Mouse (Mus musculus) monocyte, adult 5-6 weeks (primary cell): Measurements from ENCODE around the gene Gsto1. TPM values are rescaled to one million over a fixed set of nuclear protein-coding genes. Genes with fewer than 3 reads are reported as not detected.
A peak's percentile ranks its signal among the peaks of the same experiment; 100 is the strongest.
"Not testable (repeated sequence)": the region's sequence is repeated elsewhere in the genome, so short reads cannot be mapped to it uniquely, and the experiment has no call there.

Experiments used
- ATAC-seq: fragments of 153-309, 156-312 bp; replicated peaks from 2 replicates; pipeline ENCODE4 v1.8.0; 2017; ENCODE audit warnings: mild to moderate bottlenecking; ENCODE audit not compliant: low TSS enrichment, insufficient number of reproducible peaks, severe bottlenecking, poor library complexity, low FRiP score
- total RNA-seq: library from RNA; stranded (forward); fragments of 200-1000, 200-491, 200-594 nt; gene quantifications from 3 replicates; pipeline ENCODE4 v1.2.3, GENCODE M21; 2017

Gene Gsto1
- 50.9 to 119 TPM (median 77.1 TPM) in 3 replicates for total RNA-seq

- peak; percentile 88 for ATAC-seq
These were observed at the start of gene Gsto1 for GRCm38 (mm10) chr19:47854796-47855783. Gsto1 (plus strand) TSS chr19:47854970.

GRCm38 (mm10) chr19:47812091-47812490 is 42.7 kb upstream of the Gsto1 start:
- ATAC-seq, result no peak

DNA sequence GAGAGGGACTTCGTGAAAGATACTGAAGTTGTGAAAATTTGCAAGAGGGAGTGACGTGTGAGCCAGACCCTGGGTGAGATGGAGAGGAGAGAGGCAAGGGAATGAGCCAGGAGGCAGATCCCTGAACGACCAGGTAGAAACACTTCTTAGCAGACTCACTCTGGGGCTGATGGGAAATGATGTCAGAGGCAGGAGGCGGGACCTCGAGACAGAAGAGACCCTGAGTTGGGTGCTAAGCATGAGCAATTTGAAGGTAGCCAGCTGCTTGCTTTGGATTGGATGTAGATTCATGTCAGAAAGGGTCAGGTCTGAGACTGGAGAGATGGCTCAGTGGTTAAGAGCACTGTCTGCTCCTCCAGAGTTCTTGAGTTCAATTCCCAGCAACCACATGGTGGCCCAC is 40.0 kb upstream of the Gsto1 start:
- no peak for ATAC-seq

DNA sequence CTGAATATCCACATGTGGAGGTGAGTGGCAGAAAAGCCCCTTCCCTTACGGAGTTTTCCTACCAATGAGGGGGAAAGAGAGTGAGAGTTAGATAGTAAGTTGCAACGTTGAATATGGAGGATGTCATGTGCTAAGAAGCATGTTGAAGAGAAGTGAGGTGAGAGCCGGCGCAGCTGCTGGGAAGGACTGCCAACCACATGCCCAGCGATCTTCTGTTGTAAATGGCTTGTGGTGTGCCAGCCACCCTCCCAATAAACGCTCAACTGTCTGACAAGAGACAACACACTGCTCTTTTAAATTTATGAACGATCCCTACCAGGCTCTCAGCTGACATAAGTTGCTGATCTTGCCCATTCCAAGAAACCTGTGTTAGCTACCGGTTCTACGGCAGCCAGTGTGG is 37.1 kb upstream of the Gsto1 start:
- ATAC-seq, result no peak

GRCm38 (mm10) chr19:47820832-47821493 is 33.8 kb upstream of the Gsto1 start:
- ATAC-seq, result peak; percentile 73

DNA sequence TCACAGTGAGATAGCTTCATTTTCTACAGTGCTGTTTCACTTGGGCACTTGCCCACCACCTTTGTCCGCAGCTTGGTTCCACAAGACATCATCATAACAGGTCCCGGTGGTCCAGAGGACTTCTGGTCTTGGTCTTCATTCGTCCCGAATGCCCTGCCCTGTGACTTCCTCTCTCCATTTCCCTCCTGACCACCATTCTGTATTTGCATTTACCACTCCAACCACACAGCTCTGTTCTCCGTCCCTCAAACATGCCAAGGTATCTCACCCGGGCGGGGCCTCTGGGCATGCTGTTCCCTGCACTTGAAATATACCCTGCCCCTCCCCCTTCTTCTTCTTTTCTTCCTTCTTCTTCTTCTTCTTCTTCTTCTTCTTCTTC is 33.3 kb upstream of the Gsto1 start:
- peak; percentile 37 for ATAC-seq

DNA sequence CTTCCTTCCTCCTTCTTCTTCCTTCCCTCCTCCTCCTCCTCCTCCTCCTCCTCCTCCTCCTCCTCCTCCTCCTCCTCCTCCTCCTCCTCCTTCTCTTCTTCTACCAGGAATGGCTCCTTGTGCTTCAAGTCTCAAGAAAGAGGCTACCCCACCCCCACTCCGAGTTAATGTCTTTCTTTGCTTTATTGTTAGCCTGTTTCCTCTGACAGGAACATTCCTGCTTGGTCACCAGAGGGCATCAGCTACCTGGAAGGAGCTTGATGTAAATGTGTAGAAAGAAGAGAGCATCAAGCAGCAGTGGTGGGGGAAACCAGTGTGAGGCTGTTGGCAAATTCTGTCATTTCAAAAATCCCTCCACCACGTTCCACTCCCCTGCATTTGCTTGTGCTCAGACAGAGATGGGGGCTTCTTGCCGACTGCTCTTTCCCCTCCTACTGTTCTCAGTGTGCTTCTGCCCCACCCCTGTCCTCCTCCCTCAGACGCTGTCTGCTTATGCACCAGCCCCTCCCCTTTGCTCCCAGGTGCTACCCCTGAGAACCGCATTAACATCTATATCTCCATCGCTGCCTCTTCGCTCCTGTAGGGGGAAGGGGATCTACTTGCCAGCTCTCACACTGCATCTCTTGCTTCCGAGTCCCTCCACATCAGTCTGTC is 32.5 kb upstream of the Gsto1 start:
- ATAC-seq, result no peak

- no peak; the same call in 1 of the 2 replicates for ATAC-seq
These were observed 30.7 kb upstream of the Gsto1 start for GRCm38 (mm10) chr19:47824026-47824425.

DNA sequence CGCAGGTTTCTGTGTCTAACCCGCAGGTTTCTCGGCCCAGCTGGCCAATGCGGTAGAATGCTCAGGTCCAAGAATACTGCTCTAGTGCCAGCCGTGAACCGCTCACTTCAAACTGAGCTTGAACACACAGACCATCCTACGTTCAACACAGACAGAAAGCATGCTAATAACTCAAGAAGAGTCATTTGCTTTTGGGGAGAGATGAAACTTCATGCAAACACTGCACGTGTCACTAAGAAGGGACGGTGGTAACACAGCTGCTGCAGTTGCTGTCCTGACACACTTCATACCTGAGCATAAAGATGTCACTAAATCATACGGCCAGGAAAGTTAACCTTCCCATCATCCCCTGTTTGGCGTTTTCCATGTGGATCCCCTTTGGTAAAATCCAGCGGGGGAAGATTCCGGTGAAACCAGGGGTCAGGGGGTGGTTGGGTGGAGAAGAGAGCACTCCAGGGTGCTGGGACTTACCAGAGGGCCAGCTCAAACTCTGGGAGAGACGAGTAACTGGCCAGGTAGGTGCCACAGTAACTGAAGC is 24.8 kb upstream of the Gsto1 start:
- ATAC-seq, result no peak

DNA sequence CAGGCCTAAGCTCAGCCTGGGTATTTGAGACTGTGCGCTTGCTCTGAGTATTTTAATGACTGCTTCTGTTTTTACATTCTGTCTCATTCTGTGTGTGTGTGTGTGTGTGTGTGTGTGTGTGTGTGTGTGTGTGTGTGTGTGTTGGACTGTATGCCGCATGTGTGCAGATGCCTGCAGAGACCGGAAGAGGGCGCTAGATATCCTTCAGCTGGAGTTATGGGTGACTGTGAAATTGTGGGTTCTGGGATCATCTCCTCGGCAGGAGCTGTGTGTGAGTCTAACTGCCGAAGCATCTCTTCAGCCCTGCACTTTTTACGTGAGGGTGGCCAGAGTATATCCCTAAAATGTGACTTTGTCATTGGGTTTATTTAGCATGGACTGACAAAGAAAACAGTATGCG is 23.7 kb upstream of the Gsto1 start:
- ATAC-seq, result no peak

GRCm38 (mm10) chr19:47832316-47832715 is 22.5 kb upstream of the Gsto1 start:
- no peak for ATAC-seq

GRCm38 (mm10) chr19:47834614-47835013 is 20.2 kb upstream of the Gsto1 start:
- no peak for ATAC-seq

DNA sequence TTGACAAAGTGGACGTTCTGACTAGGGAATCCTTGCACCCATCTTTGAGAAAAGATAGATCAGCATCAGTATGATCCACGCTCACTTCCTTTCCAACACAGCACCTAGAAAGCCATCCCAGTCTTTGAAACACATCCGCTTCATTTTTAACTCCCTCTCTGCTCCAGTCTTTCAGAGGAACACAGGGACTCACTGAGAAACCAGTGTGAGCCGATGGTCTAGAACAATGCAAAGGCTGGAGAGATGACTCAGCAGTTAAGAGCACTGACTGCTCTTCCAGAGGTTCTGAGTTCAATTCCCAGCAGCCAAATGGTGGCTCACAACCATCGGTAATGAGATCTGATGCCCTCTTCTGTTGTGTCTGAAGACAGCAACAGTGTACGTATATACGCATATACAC is 19.0 kb upstream of the Gsto1 start:
- ATAC-seq, result no peak

DNA sequence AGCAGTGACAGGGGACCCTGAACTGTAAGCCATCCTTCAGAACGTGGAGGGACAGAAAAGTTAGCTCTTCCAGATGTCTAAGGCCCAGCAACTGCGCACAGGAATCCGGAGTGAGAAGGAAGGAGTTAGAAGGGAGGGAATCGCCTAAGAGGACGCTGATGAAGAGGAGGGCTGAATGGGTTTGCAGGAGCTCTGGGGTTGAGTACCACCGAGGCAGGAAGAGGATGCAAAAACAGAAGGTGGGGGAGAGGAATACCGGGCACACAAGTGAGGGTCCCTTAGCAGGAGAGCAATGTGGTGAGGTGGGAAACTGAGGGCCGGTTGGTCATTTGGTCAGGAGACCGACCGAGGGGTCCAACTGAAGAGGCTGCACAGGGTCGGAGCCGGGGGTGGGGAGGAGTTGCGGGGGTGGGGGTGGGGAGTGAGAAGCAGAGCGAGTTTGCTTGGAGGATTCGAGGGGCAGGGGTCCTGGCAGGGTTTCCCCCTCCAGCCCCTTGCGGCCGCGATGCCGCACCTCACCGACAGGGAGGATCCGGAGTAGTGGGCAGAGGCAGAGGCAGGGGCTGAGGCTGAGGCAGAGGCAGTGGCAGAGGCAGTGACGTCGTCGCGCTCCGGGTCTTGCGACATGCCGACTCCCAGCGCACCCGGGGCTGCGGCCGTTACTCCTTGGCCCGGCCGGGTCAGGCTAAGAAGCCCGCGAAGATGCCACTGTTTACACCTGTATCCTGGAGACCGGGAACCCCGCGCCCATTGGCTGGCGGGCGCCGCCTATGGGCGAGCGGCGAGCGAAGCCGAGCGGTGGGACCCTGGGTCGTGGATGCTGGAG is 17.9 kb upstream of the Gsto1 start:
- ATAC-seq, result peak; percentile 53; the same call in 1 of the 2 replicates

DNA sequence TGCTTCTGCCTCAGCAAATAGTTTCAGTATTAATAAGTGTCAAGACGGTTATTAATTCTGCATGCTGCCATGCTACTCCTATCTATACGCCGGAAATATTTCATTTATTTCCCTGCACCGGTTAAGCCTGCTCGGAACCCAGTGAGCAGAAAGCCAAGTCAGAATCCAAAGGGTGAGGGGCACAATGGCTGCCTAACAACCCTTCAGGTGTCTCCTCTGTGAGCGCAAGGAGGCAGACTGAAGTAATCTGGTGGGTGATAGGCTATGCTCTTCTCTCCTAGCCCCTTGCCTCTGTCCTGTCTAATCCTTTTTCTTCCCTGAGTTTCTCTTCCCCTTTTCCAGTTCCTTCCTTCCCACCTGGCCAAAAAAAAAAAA is 17.3 kb upstream of the Gsto1 start:
- peak; percentile 13; the same call in 1 of the 2 replicates for ATAC-seq

- ATAC-seq, result not testable (repeated sequence)
These were observed 13.5 kb upstream of the Gsto1 start for GRCm38 (mm10) chr19:47841234-47841633.

GRCm38 (mm10) chr19:47849735-47850134 is 5.0 kb upstream of the Gsto1 start:
- ATAC-seq, result no peak

- ATAC-seq, result not testable (repeated sequence)
These were observed 2.6 kb upstream of the Gsto1 start for GRCm38 (mm10) chr19:47852131-47852530.
